Mouse (Mus musculus) liver, postnatal 0 days (tissue): ENCODE results near the gene Clpb.

Experiments
- CTCF ChIP-seq: sonication (generic); IDR thresholded peaks from 2 replicates; pipeline ENCODE4 v1.5.1; 2016; ENCODE audit warnings: antibody characterized with exemption, low read depth
- EP300 ChIP-seq: IDR thresholded peaks from 2 replicates; pipeline ENCODE4 v1.6.1; 2016; ENCODE audit warnings: antibody characterized with exemption, low read depth, mild to moderate bottlenecking

DNA sequence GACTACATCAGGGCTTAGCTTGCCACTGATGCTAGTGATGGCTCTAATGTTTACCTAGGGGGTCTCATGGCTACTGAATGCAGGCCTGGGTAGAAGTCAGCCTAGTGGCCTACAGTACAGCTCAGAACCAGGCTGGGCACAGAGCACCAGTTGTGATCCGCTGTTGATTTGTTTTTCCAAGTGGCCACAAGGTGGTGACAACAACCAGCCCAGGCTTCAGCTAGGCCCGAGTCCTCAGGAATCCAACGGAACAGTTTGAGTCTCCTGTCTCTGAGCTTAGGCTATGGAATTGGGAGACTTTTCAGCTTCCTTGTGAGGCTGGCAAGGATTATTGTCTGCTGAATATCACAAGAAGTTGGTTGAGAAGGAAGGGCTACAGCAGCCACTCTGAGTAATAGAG lies 3.1 kb downstream of the Clpb start:
- no peak for TF ChIP-seq EP300
- TF ChIP-seq CTCF: peak; percentile 75
